Mouse (Mus musculus): ENCODE results near the gene Dpp9.

DNA sequence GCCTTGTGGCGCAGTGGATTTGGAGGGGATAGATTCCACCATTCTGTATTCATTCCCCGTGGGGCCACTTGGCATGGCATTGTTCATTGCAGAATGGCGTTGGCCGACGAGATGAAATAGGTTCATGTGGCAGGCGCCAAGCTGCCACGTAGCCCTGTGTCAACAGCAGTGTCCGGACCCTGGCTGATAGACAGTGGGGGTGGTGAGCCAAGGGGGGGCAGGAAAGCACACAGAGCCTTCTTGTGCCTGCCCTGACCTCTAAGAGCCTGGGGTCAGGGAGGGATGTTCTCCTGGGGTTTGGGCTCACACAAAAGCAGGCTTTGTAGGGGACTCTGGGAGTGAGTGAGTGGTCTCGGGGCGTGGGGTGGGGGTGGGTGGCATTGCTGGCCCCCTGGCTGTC, 48.1 kb downstream of the Dpp9 start:
- TF ChIP-seq POLR2A (IDR thresholded peaks at IDR 0.05; ENCODE audit: extremely low read depth, insufficient read depth, low read length) (no peak), CTCF (IDR thresholded peaks at IDR 0.05; ENCODE audit: low read depth, low read length) (0 out of 2 replicates have a peak, but pooled peaks have one; percentile 5)

Data from liver, adult 2 months (tissue).